Mouse (Mus musculus) urinary bladder, adult 2 months (tissue): Measurements from ENCODE around the gene Alkal2. TPM values are rescaled to one million over a fixed set of nuclear protein-coding genes. Genes with fewer than 3 reads are reported as not detected.

Source experiments
- DNase-seq: peaks from one replicate; pipeline ENCODE4 v3.0.0; 2022; ENCODE audit warnings: low spot score
- polyA plus RNA-seq: library from polyadenylated mRNA; depleted of rRNA; stranded (reverse); fragments of >200 nt; gene quantifications from 2 replicates; pipeline ENCODE4 v1.2.3, GENCODE M21; 2012; rRNA removed

Gene Alkal2
- polyA plus RNA-seq, 1 experiment: 0.34 TPM

- no peak for DNase-seq
These were observed 38.3 kb downstream of the Alkal2 start for GRCm38 (mm10) chr12:30922401-30922800.

- no peak for DNase-seq
These were observed 44.1 kb downstream of the Alkal2 start for GRCm38 (mm10) chr12:30928182-30928581.

GRCm38 (mm10) chr12:30933299-30933698 is 49.2 kb downstream of the Alkal2 start:
- DNase-seq: no peak

GRCm38 (mm10) chr12:30936899-30937298 is 52.8 kb downstream of the Alkal2 start:
- no peak for DNase-seq

Other genes with a start within 250 kb of the Alkal2 start
- 10.5 and 20.4 TPM in 2 replicates for gene Acp1, start 27.3 kb downstream of the Alkal2 start, polyA plus RNA-seq
- 19.4 and 27.4 TPM in 2 replicates for gene Sh3yl1, start 27.3 kb downstream of the Alkal2 start, polyA plus RNA-seq
- 15.0 and 16.1 TPM in 2 replicates for gene Fam110c, start 189.5 kb downstream of the Alkal2 start, polyA plus RNA-seq